Mouse (Mus musculus): ENCODE data around the gene Agbl3.

DNA sequence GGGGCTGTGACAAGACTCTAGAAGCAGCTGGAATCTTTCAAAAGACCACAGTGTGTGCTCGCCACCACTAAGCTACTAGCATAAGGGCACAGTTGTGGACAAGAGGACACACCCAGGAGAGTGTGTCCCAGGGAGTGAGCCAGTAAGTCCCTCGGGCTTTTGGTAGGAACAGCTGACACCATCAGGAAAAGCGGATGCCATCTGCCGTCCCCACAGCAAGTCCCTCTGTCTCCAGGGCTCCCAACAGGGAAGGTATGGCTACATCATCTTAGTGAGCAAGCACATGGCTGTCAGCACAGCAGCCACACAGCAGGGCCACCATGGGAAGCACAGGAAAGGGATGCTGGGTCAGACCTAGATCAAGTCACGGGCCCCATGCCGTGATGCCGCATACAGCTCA is 115.3 kb downstream of the Agbl3 start:
- TF ChIP-seq GATA1 (IDR thresholded peaks at IDR 0.05; ENCODE audit: low read length), result no peak
- no peak for TF ChIP-seq TAL1 (IDR thresholded peaks at IDR 0.05; ENCODE audit: low read length)
